ENCODE assay signal across 8 mouse cellular contexts in genomic region chr5:74194841-74195613, GRCm38 (mm10). TPM values are rescaled to one million over a fixed set of nuclear protein-coding genes. Genes with fewer than 3 reads are reported as not detected.
DNase-seq lines count a peak whose midpoint lies in the region; ATAC-seq and TF ChIP-seq lines count a peak whose summit lies in the region.

Gene Rasl11b, plus strand, starts transcription at chr5:74195286.

- H3K4me1 ChIP-seq in hindbrain, embryonic 11.5 days (replicated peaks; ENCODE audit: control insufficient read depth, insufficient read depth, low read length): peaks cover 8% of the 10 kb centered on the region; the same call in 1 of the 2 replicates
- H3K4me1 ChIP-seq in lung, postnatal 0 days (ENCODE audit: insufficient read depth, low read depth, low read length): peaks cover 10% of the 10 kb centered on the region; the same call in 1 of the 2 replicates

- H3K4me3 ChIP-seq in hindbrain, embryonic 11.5 days (ENCODE audit: low read depth, low read length): peak within 1 kb of the TSS; percentile 86
- H3K4me3 ChIP-seq in lung, postnatal 0 days (ENCODE audit: low read depth, low read length): peak within 1 kb of the TSS; percentile 98

- DNase-seq in Patski (ENCODE audit: low read depth, low spot score): peak; percentile 30
- peak; percentile 93 for DNase-seq in cerebellum, adult 9-11 months
- DNase-seq in frontal cortex, postnatal 10 days (ENCODE audit: low spot score in 2 of 2): peak; percentile 89 to 93
- peak; percentile 97 for DNase-seq in hindbrain, embryonic 11.5 days (ENCODE audit: low spot score)
- peak; percentile 94 to 97 for DNase-seq in layer of hippocampus, postnatal 10 days (ENCODE audit: low spot score in 2 of 2)
- DNase-seq in lung, postnatal 0 days (ENCODE audit: low spot score): peak; percentile 96
- DNase-seq in retina, adult 2 months (ENCODE audit: low read depth, low spot score): peak; percentile 39
- DNase-seq in thymus, postnatal 36 days: peak; percentile 97

- in situ Hi-C loops in Patski (cut with MboI; ENCODE audit: low pct_unique_long_range_greater_than_20kb): no loop called here

- WGBS in hindbrain, embryonic 11.5 days: under 1% methylated on average over 66 of the region's 82 CpGs
- under 1% methylated on average over 73 of the region's 82 CpGs for WGBS in lung, postnatal 0 days

- POLR2A ChIA-PET in Patski (lab: Charles Lee): interaction anchor here (0.6 to 0.8 kb wide), 3 partner anchors 78 to 144 kb away, joined by 3 read pairs; no protein-coding TSS in a partner anchor

- TF ChIP-seq CTCF in Patski (IDR thresholded peaks at IDR 0.05): no peak
- TF ChIP-seq CTCF in lung, postnatal 0 days (IDR thresholded peaks at IDR 0.05): peak; percentile 54

- peaks cover 9% of the 10 kb centered on the region; the same call in 1 of the 2 replicates for H3K36me3 ChIP-seq in hindbrain, embryonic 11.5 days (ENCODE audit: control insufficient read depth, insufficient read depth, low read length)
- no peaks in the 10 kb centered on the region for H3K36me3 ChIP-seq in lung, postnatal 0 days (ENCODE audit: insufficient read depth, low read length)

- CTCF ChIA-PET in Patski (lab: Charles Lee): interaction anchor here (1.1 to 1.3 kb wide), 2 partner anchors 23 to 58 kb away, joined by 3 to 4 read pairs; no protein-coding TSS in a partner anchor

- no peaks in the 10 kb centered on the region for H3K9me3 ChIP-seq in hindbrain, embryonic 11.5 days (ENCODE audit: control insufficient read depth, low read length)
- no peaks in the 10 kb centered on the region for H3K9me3 ChIP-seq in lung, postnatal 0 days (ENCODE audit: low read length)

- ATAC-seq in Patski: peak; percentile 97
- peak; percentile 95 for ATAC-seq in hindbrain, embryonic 11.5 days (ENCODE audit: low FRiP score)
- ATAC-seq in lung, postnatal 0 days: peak; percentile 96

- peak within 1 kb of the TSS; percentile 84 for H3K4me2 ChIP-seq in hindbrain, embryonic 11.5 days (replicated peaks; ENCODE audit: low read depth, low read length)
- H3K4me2 ChIP-seq in lung, postnatal 0 days (replicated peaks; ENCODE audit: low read depth, low read length): peak within 1 kb of the TSS; percentile 95

- H3K27me3 ChIP-seq in Patski: no peaks in the 10 kb centered on the region
- H3K27me3 ChIP-seq in hindbrain, embryonic 11.5 days (ENCODE audit: control insufficient read depth, insufficient read depth, low read length): no peaks in the 10 kb centered on the region
- no peaks in the 10 kb centered on the region for H3K27me3 ChIP-seq in lung, postnatal 0 days (replicated peaks; ENCODE audit: insufficient read depth, low read length)

- H3K27ac ChIP-seq in hindbrain, embryonic 11.5 days (ENCODE audit: low read depth, low read length): peak within 1 kb of the TSS; percentile 75
- H3K27ac ChIP-seq in lung, postnatal 0 days (ENCODE audit: low read length): peak within 1 kb of the TSS; percentile 79

- no peak for TF ChIP-seq EP300 in lung, postnatal 0 days (IDR thresholded peaks at IDR 0.05)

- H3K9ac ChIP-seq in hindbrain, embryonic 11.5 days (ENCODE audit: low read depth, low read length): peak within 1 kb of the TSS; percentile 89
- peak within 1 kb of the TSS; percentile 90 for H3K9ac ChIP-seq in lung, postnatal 0 days (replicated peaks; ENCODE audit: low read depth)

RNA-seq across cellular contexts. Expression of gene Rasl11b, which starts in this region (rescaled TPM):
- polyA plus RNA-seq in Patski (2021): 8.0 TPM
- polyA plus RNA-seq in hindbrain, embryonic 11.5 days (2014; fragmentation: Nextera tagmentation; extraction: Ambion mirVana): 30.1 and 33.4 TPM in 2 replicates
- total RNA-seq in layer of hippocampus, postnatal 10 days (2021): 10 to 100 TPM; 44.4 to 48.5 TPM
- 80.4 and 86.7 TPM in 2 replicates for polyA plus RNA-seq in lung, postnatal 0 days (2015; fragmentation: Nextera tagmentation; extraction: Ambion mirVana)

Comparison
In these comparisons a context has a peak if more than half of its experiments do, and no peak if none do; other contexts are left out.
1. Peak in every context shown above with its lines: DNase-seq, ATAC-seq, H3K4me3 ChIP-seq and H3K27ac ChIP-seq.
2. DNase-seq: peak in every context shown above with its lines; median percentile 97 in hindbrain, embryonic 11.5 days; 97 in thymus, postnatal 36 days; 96 in lung, postnatal 0 days; 96 in layer of hippocampus, postnatal 10 days; 93 in cerebellum, adult 9-11 months; 91 in frontal cortex, postnatal 10 days; 39 in retina, adult 2 months; 30 in Patski.